Mouse (Mus musculus) liver, embryonic 13.5 days (tissue): ENCODE results near the gene Noxo1. TPM values are rescaled to one million over a fixed set of nuclear protein-coding genes. Genes with fewer than 3 reads are reported as not detected.
"Not testable (repeated sequence)": the region's sequence is repeated elsewhere in the genome, so short reads cannot be mapped to it uniquely, and the experiment has no call there.

Experiments
- ATAC-seq: fragments of 200-750 bp; cut with Nextera tagmentation; 2 replicates; pipeline ENCODE4 v1.8.0; 2017; ENCODE audit warnings: low read depth, mild to moderate bottlenecking, moderate number of reproducible peaks, moderate library complexity
- DNase-seq: peaks from one replicate; pipeline ENCODE4 v3.0.0; 2022
- H3K27ac ChIP-seq: fragments of 300-500 bp; sonication (generic); 2 replicates; pipeline ENCODE4 v1.5.1; 2015; ENCODE audit warnings: moderate library complexity, mild to moderate bottlenecking, inconsistent platforms
- H3K27me3 ChIP-seq: fragments of 300-500 bp; sonication (generic); 2 replicates; pipeline ENCODE4 v1.6.1; 2015; ENCODE audit warnings: mild to moderate bottlenecking, inconsistent platforms
- H3K36me3 ChIP-seq: fragments of 300-500 bp; sonication (generic); 2 replicates; pipeline ENCODE4 v1.6.1; 2015; ENCODE audit warnings: mild to moderate bottlenecking, inconsistent platforms
- H3K4me1 ChIP-seq: fragments of 300-500 bp; sonication (generic); replicated peaks from 2 replicates; pipeline ENCODE4 v1.6.1; 2015; ENCODE audit warnings: inconsistent platforms
- H3K4me2 ChIP-seq: fragments of 300-500 bp; sonication (generic); 2 replicates; pipeline ENCODE4 v1.6.1; 2015; ENCODE audit warnings: inconsistent platforms, mild to moderate bottlenecking, moderate library complexity
- H3K4me3 ChIP-seq: fragments of 300-500 bp; sonication (generic); replicated peaks from 2 replicates; pipeline ENCODE4 v1.5.1; 2015; ENCODE audit warnings: mild to moderate bottlenecking, inconsistent platforms
- H3K9ac ChIP-seq: fragments of 300-500 bp; sonication (generic); 2 replicates; pipeline ENCODE4 v1.6.1; 2015; ENCODE audit warnings: mild to moderate bottlenecking, inconsistent platforms
- H3K9me3 ChIP-seq: fragments of 300-500 bp; sonication (generic); replicated peaks from 2 replicates; pipeline ENCODE4 v1.6.1; 2016; ENCODE audit warnings: inconsistent platforms
- WGBS: fragments of 180-500 bp; shearing (Covaris S2); methylation state at CpG from one replicate; pipeline ENCODE4 v1.1.7; 2015; ENCODE audit not compliant: insufficient replicate concordance; 5-methylcytosine and 5-hydroxymethylcytosine counted together
- polyA plus RNA-seq: library from polyadenylated mRNA; unstranded; fragments of >200 nt; fragmentation: Nextera tagmentation; extraction: Ambion mirVana; gene quantifications from 2 replicates; pipeline ENCODE4 v1.2.1, GENCODE M21; 2015

The Noxo1 gene
- polyA plus RNA-seq, 1 experiment from 2014 or later: 0.14 TPM

- Histone ChIP-seq H3K4me2 (peak overlapping the region; percentile 88), H3K27me3 (no peaks in the 10 kb centered on the region), H3K4me3 (peak overlapping the region; percentile 79), H3K36me3 (peaks cover 42% of the 10 kb centered on the region), H3K27ac (no peak overlapping the region), H3K4me1 (peaks cover 32% of the 10 kb centered on the region), H3K9ac (0 out of 2 replicates have a peak overlapping the region, but pooled peaks have one; percentile 81), H3K9me3 (no peaks in the 10 kb centered on the region)
- 82% methylated on average over 3 of the region's 3 CpGs for WGBS
- ATAC-seq (no peak), DNase-seq (no peak)
Observed at GRCm38 (mm10) chr17:24705821-24706220, 9.8 kb downstream of the Noxo1 start.

GRCm38 (mm10) chr17:24706982-24707800, 11.2 kb downstream of the Noxo1 start, which contains the start of gene Tbl3:
TSS of gene Tbl3 (minus strand) at chr17:24707660.
- Histone ChIP-seq H3K36me3 (peaks cover 28% of the 10 kb centered on the region), H3K4me2 (peak within 1 kb of the TSS; percentile 88), H3K9me3 (no peaks in the 10 kb centered on the region), H3K9ac (peak within 1 kb of the TSS; percentile 81), H3K4me3 (peak within 1 kb of the TSS; percentile 79), H3K27me3 (no peaks in the 10 kb centered on the region), H3K4me1 (peaks cover 32% of the 10 kb centered on the region), H3K27ac (peak within 1 kb of the TSS; percentile 89)
- DNase-seq: peak; percentile 88
- WGBS: 1% methylated on average over 32 of the region's 32 CpGs
- ATAC-seq: peak; percentile 83

GRCm38 (mm10) chr17:24707801-24708425, 11.9 kb downstream of the Noxo1 start:
- peak; percentile 52 for ATAC-seq
- Histone ChIP-seq H3K4me3 (peak overlapping the region; percentile 79), H3K27me3 (no peaks in the 10 kb centered on the region), H3K36me3 (peaks cover 21% of the 10 kb centered on the region), H3K9ac (peak overlapping the region; percentile 81), H3K4me1 (peaks cover 32% of the 10 kb centered on the region), H3K27ac (peak overlapping the region; percentile 89), H3K9me3 (no peaks in the 10 kb centered on the region), H3K4me2 (peak overlapping the region; percentile 88)
- WGBS: 2% methylated on average over 24 of the region's 24 CpGs
- no peak for DNase-seq

- peaks cover 18% of the 10 kb centered on the region for H3K36me3 ChIP-seq
- H3K9ac ChIP-seq: peak overlapping the region; percentile 81; the same call in 1 of the 2 replicates
- whole genome bisulfite sequencing: 15% methylated on average over 2 of the region's 2 CpGs
- peak overlapping the region; percentile 89; the same call in 1 of the 2 replicates for H3K27ac ChIP-seq
- no peaks in the 10 kb centered on the region for H3K9me3 ChIP-seq
- H3K27me3 ChIP-seq: no peaks in the 10 kb centered on the region
- peaks cover 32% of the 10 kb centered on the region for H3K4me1 ChIP-seq
- peak overlapping the region; percentile 88 for H3K4me2 ChIP-seq
- no peak for DNase-seq
- no peak for ATAC-seq
- peak overlapping the region; percentile 79 for H3K4me3 ChIP-seq
Observed at GRCm38 (mm10) chr17:24708646-24709045, 12.6 kb downstream of the Noxo1 start.

- Histone ChIP-seq H3K27ac (no peak overlapping the region), H3K9me3 (no peaks in the 10 kb centered on the region), H3K27me3 (no peaks in the 10 kb centered on the region), H3K4me1 (peaks cover 19% of the 10 kb centered on the region), H3K4me3 (no peak overlapping the region), H3K9ac (no peak overlapping the region), H3K4me2 (no peak overlapping the region), H3K36me3 (peaks cover 37% of the 10 kb centered on the region)
- no peak for ATAC-seq
- no peak for DNase-seq
- 78% methylated on average over 6 of the region's 6 CpGs for WGBS
Observed at GRCm38 (mm10) chr17:24715556-24715955, 19.5 kb downstream of the Noxo1 start.

GRCm38 (mm10) chr17:24716166-24716682, 20.2 kb downstream of the Noxo1 start:
- Histone ChIP-seq H3K9me3 (no peaks in the 10 kb centered on the region), H3K9ac (no peak overlapping the region), H3K36me3 (peaks cover 42% of the 10 kb centered on the region), H3K27ac (no peak overlapping the region), H3K4me2 (no peak overlapping the region), H3K4me3 (no peak overlapping the region), H3K27me3 (no peaks in the 10 kb centered on the region), H3K4me1 (peaks cover 24% of the 10 kb centered on the region)
- WGBS: 88% methylated on average over 15 of the region's 15 CpGs
- no peak for DNase-seq
- no peak for ATAC-seq

GRCm38 (mm10) chr17:24717943-24718342, 21.9 kb downstream of the Noxo1 start, which contains the start of the genes Rnf151 and Rps2:
TSS of gene Rnf151 (minus strand) at chr17:24718063.
TSS of gene Rps2 (plus strand) at chr17:24718116.
- H3K27me3 ChIP-seq: no peaks in the 10 kb centered on the region
- peak within 1 kb of the TSS; percentile 82 for H3K4me3 ChIP-seq
- DNase-seq (no peak), ATAC-seq (no peak)
- H3K9ac ChIP-seq: peak within 1 kb of the TSS; percentile 87
- H3K4me2 ChIP-seq: peak within 1 kb of the TSS; percentile 87
- H3K36me3 ChIP-seq: peaks cover 57% of the 10 kb centered on the region
- 74% methylated on average over 4 of the region's 4 CpGs for WGBS
- H3K4me1 ChIP-seq: peaks cover 41% of the 10 kb centered on the region
- H3K9me3 ChIP-seq: no peaks in the 10 kb centered on the region
- H3K27ac ChIP-seq: peak within 1 kb of the TSS; percentile 83

- peaks cover 57% of the 10 kb centered on the region for H3K36me3 ChIP-seq
- peak overlapping the region; percentile 87 for H3K9ac ChIP-seq
- H3K4me3 ChIP-seq: peak overlapping the region; percentile 82
- not testable (repeated sequence) for DNase-seq, H3K9me3 ChIP-seq, ATAC-seq, H3K27me3 ChIP-seq
- peaks cover 49% of the 10 kb centered on the region for H3K4me1 ChIP-seq
- 34% methylated on average over 5 of the region's 5 CpGs for WGBS
- H3K27ac ChIP-seq: peak overlapping the region; percentile 83; the same call in 1 of the 2 replicates
- peak overlapping the region; percentile 87 for H3K4me2 ChIP-seq
Observed at GRCm38 (mm10) chr17:24718938-24719337, 22.9 kb downstream of the Noxo1 start.

- H3K36me3 ChIP-seq: peaks cover 57% of the 10 kb centered on the region
- peak overlapping the region; percentile 84 for H3K27ac ChIP-seq
- peak overlapping the region; percentile 82 for H3K4me3 ChIP-seq
- peak overlapping the region; percentile 91 for H3K9ac ChIP-seq
- under 1% methylated on average over 61 of the region's 61 CpGs for WGBS
- DNase-seq (peak; percentile 97), ATAC-seq (peak; percentile 93)
- H3K27me3 ChIP-seq: no peaks in the 10 kb centered on the region
- H3K4me2 ChIP-seq: peak overlapping the region; percentile 87
- no peaks in the 10 kb centered on the region for H3K9me3 ChIP-seq
- H3K4me1 ChIP-seq: peaks cover 51% of the 10 kb centered on the region
Observed at GRCm38 (mm10) chr17:24719494-24720222, 23.6 kb downstream of the Noxo1 start.

GRCm38 (mm10) chr17:24720616-24721015, 24.6 kb downstream of the Noxo1 start:
- peaks cover 52% of the 10 kb centered on the region for H3K4me1 ChIP-seq
- peak overlapping the region; percentile 91 for H3K9ac ChIP-seq
- not testable (repeated sequence) for DNase-seq, H3K27me3 ChIP-seq, H3K9me3 ChIP-seq, ATAC-seq
- 0% methylated on average over 11 of the region's 11 CpGs for WGBS
- H3K27ac ChIP-seq: peak overlapping the region; percentile 84
- peak overlapping the region; percentile 82 for H3K4me3 ChIP-seq
- peaks cover 51% of the 10 kb centered on the region for H3K36me3 ChIP-seq
- peak overlapping the region; percentile 87 for H3K4me2 ChIP-seq
